Mouse (Mus musculus): ENCODE data around the gene Trcg1. TPM values are rescaled to one million over a fixed set of nuclear protein-coding genes. Genes with fewer than 3 reads are reported as not detected.

Gene Trcg1
- polyA plus RNA-seq, 1 experiment, result not detected

DNA sequence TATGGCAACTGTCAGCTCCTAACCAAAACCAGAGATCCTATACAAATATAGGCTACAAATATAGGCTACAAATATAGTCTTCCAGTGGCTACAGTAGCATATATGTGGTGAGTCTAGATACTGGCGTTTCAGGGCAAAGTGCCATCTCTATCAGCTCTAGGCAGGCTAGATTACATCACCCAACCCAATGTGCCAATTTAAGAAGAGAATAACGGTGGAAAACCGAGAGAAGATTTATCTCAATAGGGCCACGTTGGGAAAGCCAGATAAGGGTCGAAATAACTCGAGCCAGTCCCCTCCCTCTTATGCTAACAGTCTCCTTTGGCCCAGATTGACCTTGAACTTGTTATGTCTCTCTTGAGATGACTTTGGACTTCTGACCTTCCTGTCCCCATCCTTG is 3.2 kb upstream of the Trcg1 start:
- Histone ChIP-seq H3ac (ENCODE audit: control insufficient read depth, insufficient read length) (no peak overlapping the region), H3K27me3 (ENCODE audit: control insufficient read depth, insufficient read depth, insufficient read length) (no peaks in the 10 kb centered on the region), H3K36me3 (ENCODE audit: control insufficient read depth, insufficient read depth) (no peaks in the 10 kb centered on the region), H3K79me2 (ENCODE audit: control insufficient read depth, insufficient read depth) (no peaks in the 10 kb centered on the region), H3K4me3 (no peak overlapping the region), H3K4me2 (ENCODE audit: low read depth) (peak overlapping the region; percentile 7)
- no peak for TF ChIP-seq POLR2A (IDR thresholded peaks at IDR 0.05; ENCODE audit: insufficient read length, low read depth)
- no peak for TF ChIP-seq USF1 (IDR thresholded peaks at IDR 0.05; ENCODE audit: low read depth)
- TF ChIP-seq MAX (IDR thresholded peaks at IDR 0.05; ENCODE audit: low read depth), result no peak
- TF ChIP-seq SRF (IDR thresholded peaks at IDR 0.05; ENCODE audit: control insufficient read depth, insufficient read length, low read depth), result no peak
- no peak for TF ChIP-seq MYOG (IDR thresholded peaks at IDR 0.05; ENCODE audit: control insufficient read depth in 1 of 3, insufficient read depth in 1 of 3, insufficient read length in 2 of 3, low read depth in 2 of 3)
- TF ChIP-seq TCF12 (IDR thresholded peaks at IDR 0.05; ENCODE audit: insufficient read depth, poor library complexity, severe bottlenecking), result no peak
- TF ChIP-seq CEBPB (IDR thresholded peaks at IDR 0.05; ENCODE audit: insufficient read depth, poor library complexity, severe bottlenecking), result no peak
- no peak for TF ChIP-seq MYOD1 (IDR thresholded peaks at IDR 0.05; ENCODE audit: control insufficient read depth in 1 of 3, insufficient read length in 2 of 3, low read depth in 2 of 3)

DNA sequence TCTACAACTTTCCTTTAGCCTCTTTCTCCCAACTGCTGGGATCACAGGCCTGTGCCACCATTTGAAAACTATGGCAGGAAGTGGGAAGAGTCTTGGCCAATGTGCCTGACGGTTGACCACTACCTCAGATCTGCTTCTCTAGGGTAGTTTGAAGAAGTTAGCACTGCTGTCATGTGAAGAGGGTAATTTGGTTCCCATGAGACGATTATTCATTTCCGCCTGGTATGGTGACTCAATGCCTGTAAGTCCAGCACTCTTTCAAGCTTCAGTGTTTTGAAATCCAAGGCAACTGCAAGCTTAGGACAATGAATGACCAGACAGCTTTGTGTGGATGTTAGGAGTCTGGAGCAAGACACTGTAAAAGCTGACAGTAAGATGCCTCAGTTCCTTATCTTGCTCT is 2.6 kb upstream of the Trcg1 start:
- Histone ChIP-seq H3K27me3 (ENCODE audit: control insufficient read depth, insufficient read depth, insufficient read length) (no peaks in the 10 kb centered on the region), H3ac (ENCODE audit: control insufficient read depth, insufficient read length) (no peak overlapping the region), H3K4me2 (ENCODE audit: low read depth) (peak overlapping the region; percentile 7), H3K4me3 (no peak overlapping the region), H3K36me3 (ENCODE audit: control insufficient read depth, insufficient read depth) (no peaks in the 10 kb centered on the region), H3K79me2 (ENCODE audit: control insufficient read depth, insufficient read depth) (no peaks in the 10 kb centered on the region)
- TF ChIP-seq USF1 (IDR thresholded peaks at IDR 0.05; ENCODE audit: low read depth) (peak; percentile 51), E2F4 (IDR thresholded peaks at IDR 0.05; ENCODE audit: insufficient read depth) (no peak), MYOD1 (IDR thresholded peaks at IDR 0.05; ENCODE audit: control insufficient read depth in 1 of 3, insufficient read length in 2 of 3, low read depth in 2 of 3) (no peak), CEBPB (IDR thresholded peaks at IDR 0.05; ENCODE audit: insufficient read depth, poor library complexity, severe bottlenecking) (peak; percentile 62)

DNA sequence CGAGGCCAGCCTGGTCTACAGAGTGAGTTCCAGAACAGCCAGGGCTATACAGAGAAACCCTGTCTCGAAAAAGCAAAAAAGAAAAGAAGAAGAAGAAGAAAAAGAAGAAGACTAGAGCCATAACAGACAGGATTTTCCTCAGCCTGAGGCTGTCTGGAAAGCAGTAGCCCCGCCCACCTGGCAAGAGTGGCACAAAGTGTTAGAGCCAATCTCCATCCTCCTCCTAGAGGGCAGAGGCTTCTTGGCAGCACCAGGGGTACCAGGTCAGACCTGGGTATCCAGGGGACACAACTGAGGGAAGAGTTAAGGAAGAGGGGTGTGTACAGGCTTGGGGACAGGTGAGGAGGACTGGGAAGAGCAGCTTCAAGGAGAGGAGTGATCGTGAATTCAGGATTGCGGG is 1.3 kb downstream of the Trcg1 start:
- H3K4me3 ChIP-seq, result no peak overlapping the region
- no peaks in the 10 kb centered on the region for H3K27me3 ChIP-seq (ENCODE audit: control insufficient read depth, insufficient read depth, insufficient read length)
- no peaks in the 10 kb centered on the region for H3K79me2 ChIP-seq (ENCODE audit: control insufficient read depth, insufficient read depth)
- H3ac ChIP-seq (ENCODE audit: control insufficient read depth, insufficient read length), result no peak overlapping the region
- TF ChIP-seq SRF (IDR thresholded peaks at IDR 0.05; ENCODE audit: control insufficient read depth, insufficient read length, low read depth) (no peak), TCF12 (IDR thresholded peaks at IDR 0.05; ENCODE audit: insufficient read depth, poor library complexity, severe bottlenecking) (no peak)
- no peaks in the 10 kb centered on the region for H3K36me3 ChIP-seq (ENCODE audit: control insufficient read depth, insufficient read depth)
- no peak overlapping the region for H3K4me2 ChIP-seq (ENCODE audit: low read depth)

DNA sequence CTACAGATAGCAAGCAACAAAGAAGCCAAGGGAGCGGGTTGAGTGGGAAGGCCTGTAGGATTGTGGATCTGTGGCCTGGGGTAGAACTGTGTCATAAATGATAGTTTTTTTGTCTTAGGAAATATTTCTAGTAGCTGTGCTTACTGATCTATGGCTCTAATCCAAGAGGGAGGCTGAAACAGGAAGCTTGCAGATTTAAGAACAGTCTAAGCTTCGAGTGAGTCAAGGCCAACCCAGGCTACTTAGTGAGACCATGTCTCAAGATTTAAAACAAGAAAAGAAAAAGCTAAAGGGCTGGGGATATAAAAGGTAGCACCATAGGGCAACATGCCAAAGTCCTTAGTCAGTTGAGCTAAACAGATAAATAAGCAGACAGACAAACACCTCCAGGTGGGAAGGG is 1.9 kb downstream of the Trcg1 start:
- TF ChIP-seq TCF12 (IDR thresholded peaks at IDR 0.05; ENCODE audit: insufficient read depth, poor library complexity, severe bottlenecking), result no peak
- TF ChIP-seq POLR2A (IDR thresholded peaks at IDR 0.05; ENCODE audit: insufficient read length, low read depth), result no peak
- TF ChIP-seq MAX (IDR thresholded peaks at IDR 0.05; ENCODE audit: low read depth), result no peak
- no peak for TF ChIP-seq CEBPB (IDR thresholded peaks at IDR 0.05; ENCODE audit: insufficient read depth, poor library complexity, severe bottlenecking)
- no peak overlapping the region for H3K4me3 ChIP-seq
- H3K79me2 ChIP-seq (ENCODE audit: control insufficient read depth, insufficient read depth), result no peaks in the 10 kb centered on the region
- no peaks in the 10 kb centered on the region for H3K27me3 ChIP-seq (ENCODE audit: control insufficient read depth, insufficient read depth, insufficient read length)
- no peak overlapping the region for H3K4me2 ChIP-seq (ENCODE audit: low read depth)
- H3K36me3 ChIP-seq (ENCODE audit: control insufficient read depth, insufficient read depth), result no peaks in the 10 kb centered on the region
- H3ac ChIP-seq (ENCODE audit: control insufficient read depth, insufficient read length), result no peak overlapping the region

DNA sequence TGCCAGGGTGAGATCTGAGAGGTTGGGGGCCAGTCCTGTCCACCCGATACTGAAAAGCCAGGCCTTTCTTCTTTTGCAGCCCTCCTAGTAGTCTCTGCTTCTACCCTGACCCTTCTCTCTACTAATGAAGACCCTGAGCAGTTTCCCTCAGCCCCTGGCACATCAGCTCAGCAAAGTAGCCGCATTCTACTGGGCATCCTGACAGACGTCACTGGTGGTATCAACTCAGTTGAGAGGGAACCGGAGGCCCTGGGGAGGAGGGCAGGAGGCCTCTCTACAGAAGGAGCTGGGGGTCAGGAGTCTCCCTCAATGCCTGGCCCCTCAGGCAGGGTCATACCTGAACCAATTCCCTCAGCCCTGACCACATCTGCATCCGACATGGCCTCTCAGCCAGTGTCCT is 4.8 kb downstream of the Trcg1 start:
- Histone ChIP-seq H3ac (ENCODE audit: control insufficient read depth, insufficient read length) (no peak overlapping the region), H3K27me3 (ENCODE audit: control insufficient read depth, insufficient read depth, insufficient read length) (no peaks in the 10 kb centered on the region), H3K36me3 (ENCODE audit: control insufficient read depth, insufficient read depth) (no peaks in the 10 kb centered on the region), H3K79me2 (ENCODE audit: control insufficient read depth, insufficient read depth) (no peaks in the 10 kb centered on the region), H3K4me2 (ENCODE audit: low read depth) (no peak overlapping the region), H3K4me3 (no peak overlapping the region)
- TF ChIP-seq MAX (IDR thresholded peaks at IDR 0.05; ENCODE audit: low read depth), result no peak
- TF ChIP-seq E2F4 (IDR thresholded peaks at IDR 0.05; ENCODE audit: insufficient read depth), result no peak

DNA sequence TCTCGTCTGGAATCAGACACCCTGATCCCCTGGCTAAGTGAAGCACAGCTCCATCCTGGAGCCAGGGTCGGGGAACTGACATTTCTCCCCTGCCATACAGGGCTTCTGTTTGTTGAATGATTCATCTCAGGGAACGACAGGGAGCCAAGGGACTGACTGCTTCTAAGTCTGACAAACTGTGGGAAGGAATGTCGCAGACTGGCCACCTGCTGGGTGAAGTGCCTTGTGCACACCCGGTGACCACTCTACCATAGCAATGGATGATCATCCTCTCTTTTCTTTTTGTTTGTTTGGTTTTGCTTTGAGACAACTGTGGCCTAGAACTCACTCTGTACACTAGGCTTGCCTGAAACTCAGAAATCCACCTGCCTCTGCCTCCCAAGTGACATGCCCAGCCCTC is 6.6 kb downstream of the Trcg1 start:
- no peak overlapping the region for H3K4me3 ChIP-seq
- TF ChIP-seq TCF12 (IDR thresholded peaks at IDR 0.05; ENCODE audit: insufficient read depth, poor library complexity, severe bottlenecking) (no peak), USF1 (IDR thresholded peaks at IDR 0.05; ENCODE audit: low read depth) (no peak), SRF (IDR thresholded peaks at IDR 0.05; ENCODE audit: control insufficient read depth, insufficient read length, low read depth) (no peak), POLR2AphosphoS2 (IDR thresholded peaks at IDR 0.05; ENCODE audit: insufficient read length, low read depth) (no peak), TCF3 (IDR thresholded peaks at IDR 0.05; ENCODE audit: insufficient read length, low read depth) (no peak), REST (IDR thresholded peaks at IDR 0.05; ENCODE audit: insufficient read depth, insufficient read length) (no peak), E2F4 (IDR thresholded peaks at IDR 0.05; ENCODE audit: insufficient read depth) (no peak), MYOG (IDR thresholded peaks at IDR 0.05; ENCODE audit: control insufficient read depth in 1 of 3, insufficient read depth in 1 of 3, insufficient read length in 2 of 3, low read depth in 2 of 3) (no peak)
- no peaks in the 10 kb centered on the region for H3K36me3 ChIP-seq (ENCODE audit: control insufficient read depth, insufficient read depth)
- H3K27me3 ChIP-seq (ENCODE audit: control insufficient read depth, insufficient read depth, insufficient read length), result no peaks in the 10 kb centered on the region
- no peak overlapping the region for H3ac ChIP-seq (ENCODE audit: control insufficient read depth, insufficient read length)
- H3K4me2 ChIP-seq (ENCODE audit: low read depth), result no peak overlapping the region
- H3K79me2 ChIP-seq (ENCODE audit: control insufficient read depth, insufficient read depth), result no peaks in the 10 kb centered on the region

Data from myocyte (in vitro differentiated cells).